Mouse (Mus musculus): ENCODE measurements at regions not wholly inside any gene's neighbourhood (a gene's known extent, or its start where the extent isn't known, plus 50 kb on each side); places are given as distances from the start of the nearest gene placed in this dataset.

GRCm38 (mm10) chr8:79573491-79573890 lies 65.9 kb upstream of the Otud4 start:
- no peak overlapping the region for H3K4me3 ChIP-seq (ENCODE audit: low read depth, low read length)
- TF ChIP-seq EP300 (IDR thresholded peaks at IDR 0.05; ENCODE audit: low read depth) (no peak), CTCF (IDR thresholded peaks at IDR 0.05; ENCODE audit: low read depth) (no peak)
- no peak for DNase-seq (ENCODE audit: low spot score)
- no peaks in the 10 kb centered on the region for H3K36me3 ChIP-seq (replicated peaks; ENCODE audit: control insufficient read depth, insufficient read depth, low read length)
- no peak overlapping the region for H3K27ac ChIP-seq (ENCODE audit: low read depth)
- H3K9me3 ChIP-seq (replicated peaks; ENCODE audit: control insufficient read depth, low read length): no peaks in the 10 kb centered on the region
- H3K4me1 ChIP-seq (ENCODE audit: control insufficient read depth, insufficient read depth): 0 out of 2 replicates have a peak, but pooled peaks cover 8% of the 10 kb centered on the region
- ATAC-seq (ENCODE audit: insufficient read depth, low read depth): no peak
- H3K9ac ChIP-seq (replicated peaks; ENCODE audit: low read depth, low read length): no peak overlapping the region
- 87% methylated on average over 7 of the region's 7 CpGs for WGBS
- no peak overlapping the region for H3K4me2 ChIP-seq (ENCODE audit: low read depth, low read length)
- no peaks in the 10 kb centered on the region for H3K27me3 ChIP-seq (ENCODE audit: control insufficient read depth, insufficient read depth, low read length)

- 89% methylated on average over 5 of the region's 5 CpGs for whole genome bisulfite sequencing
- 0 out of 2 replicates have a peak, but pooled peaks cover 8% of the 10 kb centered on the region for H3K4me1 ChIP-seq (ENCODE audit: control insufficient read depth, insufficient read depth)
- H3K4me2 ChIP-seq (ENCODE audit: low read depth, low read length): no peak overlapping the region
- H3K9ac ChIP-seq (replicated peaks; ENCODE audit: low read depth, low read length): no peak overlapping the region
- no peak for ATAC-seq (ENCODE audit: insufficient read depth, low read depth)
- no peak for DNase-seq (ENCODE audit: low spot score)
- H3K27ac ChIP-seq (ENCODE audit: low read depth): no peak overlapping the region
- TF ChIP-seq CTCF (IDR thresholded peaks at IDR 0.05; ENCODE audit: low read depth): no peak
- TF ChIP-seq EP300 (IDR thresholded peaks at IDR 0.05; ENCODE audit: low read depth): no peak
- H3K9me3 ChIP-seq (replicated peaks; ENCODE audit: control insufficient read depth, low read length): no peaks in the 10 kb centered on the region
- no peaks in the 10 kb centered on the region for H3K27me3 ChIP-seq (ENCODE audit: control insufficient read depth, insufficient read depth, low read length)
- H3K4me3 ChIP-seq (ENCODE audit: low read depth, low read length): no peak overlapping the region
- H3K36me3 ChIP-seq (replicated peaks; ENCODE audit: control insufficient read depth, insufficient read depth, low read length): no peaks in the 10 kb centered on the region
Measured at GRCm38 (mm10) chr8:79572526-79572925, 66.9 kb upstream of the Otud4 start.

- peak overlapping the region; percentile 96; the same call in 1 of the 2 replicates for H3K27ac ChIP-seq (ENCODE audit: low read depth)
- H3K9ac ChIP-seq (replicated peaks; ENCODE audit: low read depth, low read length): no peak overlapping the region
- 69% methylated on average over 6 of the region's 6 CpGs for WGBS
- ATAC-seq (ENCODE audit: insufficient read depth, low read depth): no peak
- H3K36me3 ChIP-seq (replicated peaks; ENCODE audit: control insufficient read depth, insufficient read depth, low read length): no peaks in the 10 kb centered on the region
- H3K4me1 ChIP-seq (ENCODE audit: control insufficient read depth, insufficient read depth): peaks cover 9% of the 10 kb centered on the region
- H3K4me2 ChIP-seq (ENCODE audit: low read depth, low read length): no peak overlapping the region
- H3K4me3 ChIP-seq (ENCODE audit: low read depth, low read length): no peak overlapping the region
- no peaks in the 10 kb centered on the region for H3K27me3 ChIP-seq (ENCODE audit: control insufficient read depth, insufficient read depth, low read length)
- TF ChIP-seq CTCF (IDR thresholded peaks at IDR 0.05; ENCODE audit: low read depth) (no peak), EP300 (IDR thresholded peaks at IDR 0.05; ENCODE audit: low read depth) (no peak)
- DNase-seq (ENCODE audit: low spot score): no peak
- no peaks in the 10 kb centered on the region for H3K9me3 ChIP-seq (replicated peaks; ENCODE audit: control insufficient read depth, low read length)
Measured at GRCm38 (mm10) chr8:79563101-79563500, 76.3 kb upstream of the Otud4 start.

- no peak; the same call in 1 of the 2 replicates for ATAC-seq (ENCODE audit: insufficient read depth, low read depth)
- peak overlapping the region; percentile 96 for H3K27ac ChIP-seq (ENCODE audit: low read depth)
- no peak for TF ChIP-seq EP300 (IDR thresholded peaks at IDR 0.05; ENCODE audit: low read depth)
- peak; percentile 52 for TF ChIP-seq CTCF (IDR thresholded peaks at IDR 0.05; ENCODE audit: low read depth)
- H3K9me3 ChIP-seq (replicated peaks; ENCODE audit: control insufficient read depth, low read length): no peaks in the 10 kb centered on the region
- no peak overlapping the region for H3K9ac ChIP-seq (replicated peaks; ENCODE audit: low read depth, low read length)
- peaks cover 9% of the 10 kb centered on the region for H3K4me1 ChIP-seq (ENCODE audit: control insufficient read depth, insufficient read depth)
- no peak overlapping the region for H3K4me2 ChIP-seq (ENCODE audit: low read depth, low read length)
- no peak for DNase-seq (ENCODE audit: low spot score)
- H3K4me3 ChIP-seq (ENCODE audit: low read depth, low read length): no peak overlapping the region
- no peaks in the 10 kb centered on the region for H3K27me3 ChIP-seq (ENCODE audit: control insufficient read depth, insufficient read depth, low read length)
- no peaks in the 10 kb centered on the region for H3K36me3 ChIP-seq (replicated peaks; ENCODE audit: control insufficient read depth, insufficient read depth, low read length)
- 65% methylated on average over 8 of the region's 8 CpGs for WGBS
Measured at GRCm38 (mm10) chr8:79562669-79563068, 76.7 kb upstream of the Otud4 start.

GRCm38 (mm10) chr8:79562071-79562581 lies 77.3 kb upstream of the Otud4 start:
- DNase-seq (ENCODE audit: low spot score) (peak; percentile 92), ATAC-seq (ENCODE audit: insufficient read depth, low read depth) (peak; percentile 94)
- peak overlapping the region; percentile 14; the same call in 1 of the 2 replicates for H3K4me3 ChIP-seq (ENCODE audit: low read depth, low read length)
- H3K36me3 ChIP-seq (replicated peaks; ENCODE audit: control insufficient read depth, insufficient read depth, low read length): no peaks in the 10 kb centered on the region
- TF ChIP-seq CTCF (IDR thresholded peaks at IDR 0.05; ENCODE audit: low read depth) (no peak), EP300 (IDR thresholded peaks at IDR 0.05; ENCODE audit: low read depth) (no peak)
- peak overlapping the region; percentile 21; the same call in 1 of the 2 replicates for H3K9ac ChIP-seq (replicated peaks; ENCODE audit: low read depth, low read length)
- H3K4me1 ChIP-seq (ENCODE audit: control insufficient read depth, insufficient read depth): peaks cover 9% of the 10 kb centered on the region
- H3K27ac ChIP-seq (ENCODE audit: low read depth): peak overlapping the region; percentile 96
- no peaks in the 10 kb centered on the region for H3K9me3 ChIP-seq (replicated peaks; ENCODE audit: control insufficient read depth, low read length)
- peak overlapping the region; percentile 49 for H3K4me2 ChIP-seq (ENCODE audit: low read depth, low read length)
- WGBS: 11% methylated on average over 11 of the region's 11 CpGs
- no peaks in the 10 kb centered on the region for H3K27me3 ChIP-seq (ENCODE audit: control insufficient read depth, insufficient read depth, low read length)
